25 mouse cellular contexts compared by ENCODE assay signal in the genomic region with DNA sequence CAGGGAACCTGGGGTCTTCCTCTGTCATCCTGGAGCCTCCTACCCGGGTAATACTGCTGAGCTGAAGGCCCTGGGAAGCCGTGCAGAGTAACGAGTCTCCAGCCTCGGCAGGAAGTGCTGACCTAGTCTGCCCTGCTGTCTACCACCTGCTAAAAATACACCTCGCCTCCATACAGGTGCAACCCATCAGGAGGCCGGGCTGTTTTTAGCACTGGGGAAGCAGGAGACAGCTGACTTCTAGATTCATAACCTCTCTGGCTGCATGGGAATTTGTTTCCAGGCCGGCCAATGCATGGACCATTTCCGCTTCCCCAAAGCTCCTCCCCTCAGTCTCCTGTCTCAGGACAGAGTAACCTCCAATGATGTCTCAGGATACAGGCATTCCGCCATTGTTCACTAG.
DNase-seq lines count a peak whose midpoint lies in the region; ATAC-seq and TF ChIP-seq lines count a peak whose summit lies in the region.
"Had no signal": no experiment of that assay in that cellular context is flagged by ENCODE, and none has a peak within 500 bp of the region (broad histone marks: within the 10 kb centered on the region; RNA-seq: fewer than 3 reads in every experiment).

No protein-coding gene starts in this region.

- H3K9ac ChIP-seq in kidney, embryonic 15.5 days: no peak overlapping the region
- H3K9ac ChIP-seq in ES-E14 (ENCODE audit: insufficient read depth, low read depth, low read length, poor library complexity, severe bottlenecking): no peak overlapping the region; the same call in 1 of the 2 replicates
- H3K9ac ChIP-seq in midbrain, embryonic 13.5 days (replicated peaks): no peak overlapping the region
- H3K9ac ChIP-seq: embryonic facial prominence, embryonic 12.5 days; heart, embryonic 15.5 days; hindbrain, embryonic 12.5 days; liver, embryonic 12.5 days; liver, postnatal 0 days; midbrain, embryonic 12.5 days; neural tube, embryonic 13.5 days had no signal

- H3K4me2 ChIP-seq in kidney, embryonic 15.5 days: no peak overlapping the region
- no peak overlapping the region for H3K4me2 ChIP-seq in midbrain, embryonic 13.5 days (replicated peaks)
- H3K4me2 ChIP-seq: embryonic facial prominence, embryonic 12.5 days; heart, embryonic 15.5 days; hindbrain, embryonic 12.5 days; liver, embryonic 12.5 days; midbrain, embryonic 12.5 days; neural tube, embryonic 13.5 days had no signal

- TF ChIP-seq POLR2A in kidney, adult 2 months (IDR thresholded peaks at IDR 0.05; ENCODE audit: low read depth, low read length): no peak

- peaks cover 25% of the 10 kb centered on the region for H3K4me1 ChIP-seq in kidney, embryonic 15.5 days
- H3K4me1 ChIP-seq in kidney, adult 2 months (ENCODE audit: control insufficient read depth, insufficient read depth, low read length): no peaks in the 10 kb centered on the region
- H3K4me1 ChIP-seq in ES-E14 (ENCODE audit: control insufficient read depth in 2 of 2, insufficient read depth in 2 of 2, low read length in 2 of 2, poor library complexity in 1 of 2): peaks cover 2 to 24% of the 10 kb centered on the region in 2 experiments; a peak in 3 of 4 replicates
- peaks cover 20% of the 10 kb centered on the region for H3K4me1 ChIP-seq in midbrain, embryonic 13.5 days (replicated peaks)
- H3K4me1 ChIP-seq: liver, embryonic 12.5 days; megakaryocyte, embryonic 14.5 days had no signal

- ATAC-seq in kidney, embryonic 15.5 days (replicated peaks; ENCODE audit: low FRiP score): 0 out of 2 replicates have a peak, but pooled peaks have one; percentile 12
- no peak for ATAC-seq in midbrain, embryonic 13.5 days
- ATAC-seq: CD4-positive, CD25-positive, alpha-beta regulatory T cell, adult 4 months; forebrain, embryonic 16.5 days; intestine, embryonic 16.5 days; liver, embryonic 12.5 days; liver, postnatal 0 days had no signal

- TF ChIP-seq CTCF in kidney, adult 2 months (conservative IDR thresholded peaks at IDR 0.05; ENCODE audit: insufficient read depth, insufficient read length, low read depth, low read length): no peak

- peak; percentile 10 for DNase-seq in cerebellum, adult 9-10 months
- no peak for DNase-seq in cerebellum, adult 11-12 months
- no peak for DNase-seq in kidney, adult 2 months
- DNase-seq in ES-E14 (ENCODE audit: low read depth, low spot score): no peak
- DNase-seq in cerebellum, postnatal 25 days: peak; percentile 21 to 38
- DNase-seq in adrenal gland, postnatal 4 days (ENCODE audit: low spot score in 2 of 2): no peak
- DNase-seq: adrenal gland, postnatal 25 days; kidney, postnatal 36 days; liver, postnatal 0 days; lung, postnatal 4 days; right cerebral cortex, postnatal 4 days had no signal

- H3K36me3 ChIP-seq in kidney, embryonic 15.5 days: no peaks in the 10 kb centered on the region
- no peaks in the 10 kb centered on the region for H3K36me3 ChIP-seq in kidney, adult 2 months (ENCODE audit: control insufficient read depth, insufficient read depth, low read length)
- H3K36me3 ChIP-seq in ES-E14 (ENCODE audit: control insufficient read depth, insufficient read depth, low read length, poor library complexity, severe bottlenecking): no peaks in the 10 kb centered on the region
- no peaks in the 10 kb centered on the region for H3K36me3 ChIP-seq in midbrain, embryonic 13.5 days
- H3K36me3 ChIP-seq: embryonic facial prominence, embryonic 12.5 days; heart, embryonic 10.5 days; heart, embryonic 15.5 days; hindbrain, embryonic 12.5 days; liver, embryonic 12.5 days; midbrain, embryonic 12.5 days; neural tube, embryonic 13.5 days had no signal

- WGBS in kidney, embryonic 15.5 days: 70% methylated on average over 9 of the region's 9 CpGs
- WGBS in kidney, adult 2 months: 69% methylated on average over 9 of the region's 9 CpGs
- whole genome bisulfite sequencing in midbrain, embryonic 13.5 days: 96% methylated on average over 9 of the region's 9 CpGs

- in situ Hi-C loops in ES-E14 (cut with MboI; ENCODE audit: low sequenced_read_pairs in 2 of 2, unreplicated experiment in 2 of 2): no loop called here

- no peak overlapping the region for H3K4me3 ChIP-seq in kidney, embryonic 15.5 days (replicated peaks)
- no peak overlapping the region for H3K4me3 ChIP-seq in kidney, adult 2 months (ENCODE audit: insufficient read depth, low read depth, low read length)
- H3K4me3 ChIP-seq in ES-E14 (ENCODE audit: insufficient read depth in 1 of 2, low read depth in 1 of 2, low read length in 2 of 2, poor library complexity in 1 of 2, severe bottlenecking in 1 of 2): no peak overlapping the region
- no peak overlapping the region for H3K4me3 ChIP-seq in midbrain, embryonic 13.5 days (replicated peaks)
- H3K4me3 ChIP-seq: embryonic facial prominence, embryonic 12.5 days; heart, embryonic 10.5 days; heart, embryonic 15.5 days; hindbrain, embryonic 12.5 days; layer of hippocampus, adult 2 months; liver, embryonic 12.5 days; megakaryocyte, embryonic 14.5 days; midbrain, embryonic 12.5 days; neural tube, embryonic 13.5 days had no signal

- H3K9me3 ChIP-seq in kidney, embryonic 15.5 days (replicated peaks): no peaks in the 10 kb centered on the region
- peaks cover 6% of the 10 kb centered on the region; the same call in 1 of the 2 replicates for H3K9me3 ChIP-seq in ES-E14 (ENCODE audit: control insufficient read depth, insufficient read depth, low read depth, low read length)
- peaks cover 8% of the 10 kb centered on the region for H3K9me3 ChIP-seq in midbrain, embryonic 13.5 days
- H3K9me3 ChIP-seq: embryonic facial prominence, embryonic 12.5 days had no signal

- H3K27me3 ChIP-seq in kidney, embryonic 15.5 days: no peaks in the 10 kb centered on the region
- H3K27me3 ChIP-seq in kidney, adult 2 months (replicated peaks; ENCODE audit: control insufficient read depth, insufficient read depth, low read length): no peaks in the 10 kb centered on the region
- 0 out of 2 replicates have a peak, but pooled peaks cover 3% of the 10 kb centered on the region for H3K27me3 ChIP-seq in midbrain, embryonic 13.5 days
- H3K27me3 ChIP-seq: embryonic facial prominence, embryonic 12.5 days; heart, embryonic 15.5 days; liver, embryonic 12.5 days had no signal

- H3K27ac ChIP-seq in kidney, embryonic 15.5 days: no peak overlapping the region
- no peak overlapping the region for H3K27ac ChIP-seq in kidney, adult 2 months (ENCODE audit: insufficient read depth, low read depth, low read length)
- H3K27ac ChIP-seq in ES-E14 (ENCODE audit: insufficient read depth, low read depth, low read length, poor library complexity, severe bottlenecking): peak overlapping the region; percentile 5; the same call in 1 of the 2 replicates
- no peak overlapping the region for H3K27ac ChIP-seq in midbrain, embryonic 13.5 days
- H3K27ac ChIP-seq: heart, embryonic 10.5 days; heart, embryonic 15.5 days; hindbrain, embryonic 12.5 days; layer of hippocampus, adult 2 months; liver, embryonic 12.5 days; midbrain, embryonic 12.5 days had no signal

TF ChIP-seq in ES-E14, 5 proteins besides CTCF, POLR2A, EP300 and RAD21:
- no peak for TF ChIP-seq CHD2 (IDR thresholded peaks at IDR 0.05; ENCODE audit: low read depth, low read length)
- no peak for TF ChIP-seq MAFK (IDR thresholded peaks at IDR 0.05; ENCODE audit: insufficient read depth, low read depth, low read length)
- no peak for TF ChIP-seq HCFC1 (IDR thresholded peaks at IDR 0.05; ENCODE audit: borderline replicate concordance, insufficient read depth, low read length)
- no peak for TF ChIP-seq ZC3H11A (IDR thresholded peaks at IDR 0.05; ENCODE audit: borderline replicate concordance, low read depth, low read length)

Comparison
In these comparisons a context has a peak if more than half of its experiments do, and no peak if none do; other contexts are left out.
1. DNase-seq: peak in cerebellum, adult 9-10 months (single experiment) and cerebellum, postnatal 25 days (2 of 2); none in cerebellum, adult 11-12 months (single experiment), kidney, adult 2 months (single experiment), ES-E14 (single experiment) and adrenal gland, postnatal 4 days (0 of 2).